Mouse (Mus musculus) hindbrain, embryonic 10.5 days (tissue): ENCODE data around the gene Cdk17. TPM values are rescaled to one million over a fixed set of nuclear protein-coding genes. Genes with fewer than 3 reads are reported as not detected.
A peak's percentile ranks its signal among the peaks of the same experiment; 100 is the strongest.

Source experiments
- DNase-seq: peaks from one replicate; pipeline ENCODE4 v3.0.0-alpha.2; 2017; ENCODE audit warnings: low spot score
- H3K27ac ChIP-seq: fragments of 300-500 bp; sonication (generic); 2 replicates; pipeline ENCODE4 v1.5.1; 2016; ENCODE audit warnings: mild to moderate bottlenecking, moderate library complexity
- H3K27me3 ChIP-seq: fragments of 300-500 bp; sonication (generic); 2 replicates; pipeline ENCODE4 v1.6.1; 2016; ENCODE audit warnings: mild to moderate bottlenecking; ENCODE audit not compliant: poor library complexity, insufficient read depth, severe bottlenecking
- H3K36me3 ChIP-seq: fragments of 300-500 bp; sonication (generic); 2 replicates; pipeline ENCODE4 v1.6.1; 2016; ENCODE audit warnings: mild to moderate bottlenecking, moderate library complexity
- H3K4me1 ChIP-seq: fragments of 300-500 bp; sonication (generic); replicated peaks from 2 replicates; pipeline ENCODE4 v1.6.1; 2016; ENCODE audit warnings: mild to moderate bottlenecking
- H3K4me3 ChIP-seq: fragments of 300-500 bp; sonication (generic); 2 replicates; pipeline ENCODE4 v1.5.1; 2016; ENCODE audit warnings: mild to moderate bottlenecking, moderate library complexity
- H3K9me3 ChIP-seq: fragments of 300-500 bp; sonication (generic); 2 replicates; pipeline ENCODE4 v1.6.1; 2016; ENCODE audit warnings: mild to moderate bottlenecking, moderate library complexity
- WGBS: fragments of 180-500 bp; shearing (Covaris S2); methylation state at CpG from one replicate; pipeline ENCODE4 v1.1.7; 2016; 5-methylcytosine and 5-hydroxymethylcytosine counted together
- polyA plus RNA-seq: library from polyadenylated mRNA; unstranded; fragments of >200 nt; fragmentation: Nextera tagmentation; extraction: Ambion mirVana; gene quantifications from 2 replicates; pipeline ENCODE4 v1.2.1, GENCODE M21; 2016

The Cdk17 gene
- polyA plus RNA-seq, 1 experiment from 2014 or later: 22.6 TPM

DNA sequence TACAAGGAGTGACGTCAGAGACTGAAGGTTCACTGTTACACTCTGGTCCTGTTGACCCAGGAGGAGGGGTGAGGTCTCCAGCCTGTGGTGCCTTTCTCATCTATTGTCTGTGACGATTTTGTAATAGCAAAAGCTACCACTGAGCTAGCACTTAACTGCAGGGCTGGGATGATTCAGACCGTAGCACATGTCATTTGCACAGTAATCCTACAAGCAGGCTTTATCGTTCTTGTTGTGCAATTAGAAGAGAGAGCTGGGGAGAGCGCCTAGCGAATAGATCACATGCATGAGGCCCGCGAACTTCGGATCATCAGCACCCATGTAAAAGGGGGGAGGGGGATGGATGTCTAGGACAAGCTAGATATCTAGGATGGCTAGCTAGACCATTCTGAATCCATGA, 105.2 kb downstream of the Cdk17 start:
- Histone ChIP-seq H3K4me3 (no peak overlapping the region), H3K4me1 (peaks cover 46% of the 10 kb centered on the region), H3K9me3 (no peaks in the 10 kb centered on the region), H3K27me3 (no peaks in the 10 kb centered on the region), H3K27ac (no peak overlapping the region), H3K36me3 (peaks cover 30% of the 10 kb centered on the region)
- 81% methylated on average over 9 of the region's 9 CpGs for WGBS
- no peak for DNase-seq

DNA sequence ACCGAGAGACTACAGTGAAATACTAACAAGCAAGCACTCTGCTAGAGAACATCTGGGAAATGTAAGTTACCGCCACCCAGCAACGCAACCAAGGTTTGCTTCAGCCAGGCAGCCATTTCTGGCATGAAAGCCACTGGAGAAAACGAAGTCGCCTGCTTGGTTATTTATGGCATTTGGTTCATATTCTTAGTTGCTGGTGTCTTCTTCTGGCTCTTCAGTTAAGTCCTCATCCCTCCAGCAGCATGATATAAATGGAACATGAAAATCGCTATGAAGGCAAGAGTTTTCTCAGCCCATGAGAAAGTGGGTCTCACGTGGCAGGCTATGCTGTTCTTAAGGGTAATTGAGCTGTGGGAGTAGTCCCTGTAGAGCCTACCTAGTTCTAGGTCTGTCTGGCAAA, 105.8 kb downstream of the Cdk17 start:
- WGBS: 94% methylated on average over 7 of the region's 7 CpGs
- Histone ChIP-seq H3K36me3 (peaks cover 30% of the 10 kb centered on the region), H3K4me3 (no peak overlapping the region), H3K9me3 (no peaks in the 10 kb centered on the region), H3K4me1 (peaks cover 40% of the 10 kb centered on the region), H3K27me3 (no peaks in the 10 kb centered on the region), H3K27ac (no peak overlapping the region)
- no peak for DNase-seq

DNA sequence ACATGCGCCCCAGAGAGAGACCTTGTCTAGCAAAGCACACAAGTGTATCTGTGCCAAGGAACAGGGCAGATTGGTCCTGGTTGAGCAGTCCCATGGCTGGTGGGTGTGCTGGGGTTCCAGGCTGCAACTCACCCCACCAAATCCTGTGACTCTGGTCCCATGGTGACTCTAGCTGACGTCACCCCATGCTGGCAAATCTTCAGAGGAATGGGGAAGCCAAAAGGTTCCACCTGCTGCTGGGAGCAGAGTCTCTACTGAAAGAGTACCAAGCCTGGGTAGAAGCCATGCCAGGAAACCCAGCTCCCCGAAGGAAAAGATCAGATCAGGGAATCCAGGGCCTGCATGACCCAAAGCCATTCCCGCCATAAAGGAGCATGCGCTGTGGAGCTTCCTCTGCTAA, 106.8 kb downstream of the Cdk17 start:
- H3K36me3 ChIP-seq: peaks cover 30% of the 10 kb centered on the region
- no peaks in the 10 kb centered on the region for H3K9me3 ChIP-seq
- WGBS: 92% methylated on average over 5 of the region's 5 CpGs

DNA sequence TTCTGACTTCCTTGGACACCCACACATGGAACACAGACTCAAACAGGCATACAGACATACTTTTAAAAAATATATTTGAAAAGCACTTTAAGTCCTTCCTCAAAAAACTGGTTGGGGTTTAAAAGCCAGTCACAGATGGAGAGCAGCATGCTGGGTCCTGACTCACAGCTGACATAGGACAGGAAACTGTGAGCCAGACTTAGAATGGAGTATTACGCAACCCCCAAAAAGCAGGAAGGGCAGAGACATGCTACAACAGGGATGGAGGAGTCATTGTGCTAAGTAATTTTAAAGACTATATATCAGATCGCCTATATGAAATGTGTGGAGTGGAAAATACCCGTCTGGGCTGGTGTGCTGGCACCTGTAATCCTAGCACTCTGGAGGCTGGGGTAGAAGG, 107.7 kb downstream of the Cdk17 start:
- Histone ChIP-seq H3K4me1 (peaks cover 22% of the 10 kb centered on the region), H3K36me3 (peaks cover 30% of the 10 kb centered on the region), H3K9me3 (no peaks in the 10 kb centered on the region), H3K27me3 (no peaks in the 10 kb centered on the region), H3K27ac (no peak overlapping the region), H3K4me3 (no peak overlapping the region)
- WGBS: 90% methylated on average over 3 of the region's 3 CpGs
- no peak for DNase-seq

More for the DNA sequence above, 106.8 kb downstream of the Cdk17 start:
- Histone ChIP-seq H3K4me1 (peaks cover 30% of the 10 kb centered on the region), H3K4me3 (no peak overlapping the region), H3K27me3 (no peaks in the 10 kb centered on the region), H3K27ac (no peak overlapping the region)
- DNase-seq: no peak

DNA sequence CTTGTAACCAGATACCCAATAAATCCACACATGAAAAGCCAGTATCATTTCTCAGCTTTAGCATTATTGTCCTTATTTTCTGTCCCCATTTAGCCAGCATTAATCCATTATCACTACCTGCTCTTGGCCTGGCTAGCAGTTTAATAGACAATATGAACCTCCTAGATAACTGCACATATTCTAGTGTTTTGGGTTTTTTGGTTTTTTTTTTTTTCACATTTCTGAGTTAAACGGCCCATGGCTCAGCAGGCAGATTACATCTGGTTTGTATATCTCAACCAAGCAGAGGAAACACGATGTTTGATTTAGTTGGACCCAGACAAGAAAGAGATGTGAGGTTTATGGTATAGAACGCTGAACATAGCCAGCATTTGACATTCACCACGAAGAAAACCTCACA, 109.1 kb downstream of the Cdk17 start:
- 76% methylated on average over 4 of the region's 4 CpGs for WGBS
- no peaks in the 10 kb centered on the region for H3K9me3 ChIP-seq
- no peak overlapping the region for H3K27ac ChIP-seq
- peaks cover 21% of the 10 kb centered on the region for H3K36me3 ChIP-seq
- H3K4me1 ChIP-seq: peaks cover 19% of the 10 kb centered on the region
- no peak overlapping the region for H3K4me3 ChIP-seq
- DNase-seq: no peak
- no peaks in the 10 kb centered on the region for H3K27me3 ChIP-seq

DNA sequence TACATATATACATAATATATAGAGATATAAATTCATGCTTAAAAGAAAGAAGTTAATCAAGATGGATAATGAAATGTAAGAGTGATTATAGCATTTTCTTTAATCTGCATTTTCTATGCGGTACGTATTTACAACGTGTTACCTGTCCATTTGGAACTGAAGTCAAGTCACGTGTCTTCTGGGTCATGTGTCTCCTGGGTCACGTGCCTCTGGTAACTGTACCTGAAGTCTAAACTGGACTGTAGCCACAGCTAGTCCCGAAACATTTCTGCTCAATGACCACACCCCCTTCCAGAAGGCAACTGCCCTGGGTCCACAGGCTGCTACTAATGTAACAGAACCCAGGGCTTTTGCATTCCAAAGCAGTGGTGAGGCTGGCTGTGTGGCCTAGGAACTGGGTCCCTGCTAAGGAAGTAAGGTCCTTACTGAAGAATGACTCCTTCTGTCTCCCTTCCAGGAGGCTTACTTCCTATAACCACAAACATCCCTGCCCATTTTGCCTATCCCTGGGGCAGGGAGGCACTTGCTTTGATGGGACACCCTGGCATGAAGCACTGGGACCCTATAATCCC, 110.3 kb downstream of the Cdk17 start:
- no peaks in the 10 kb centered on the region for H3K27me3 ChIP-seq
- no peaks in the 10 kb centered on the region for H3K9me3 ChIP-seq
- no peak overlapping the region for H3K27ac ChIP-seq
- peaks cover 28% of the 10 kb centered on the region for H3K4me1 ChIP-seq
- H3K36me3 ChIP-seq: peaks cover 10% of the 10 kb centered on the region; the same call in 1 of the 2 replicates
- WGBS: 92% methylated on average over 6 of the region's 6 CpGs
- DNase-seq: no peak
- no peak overlapping the region for H3K4me3 ChIP-seq

DNA sequence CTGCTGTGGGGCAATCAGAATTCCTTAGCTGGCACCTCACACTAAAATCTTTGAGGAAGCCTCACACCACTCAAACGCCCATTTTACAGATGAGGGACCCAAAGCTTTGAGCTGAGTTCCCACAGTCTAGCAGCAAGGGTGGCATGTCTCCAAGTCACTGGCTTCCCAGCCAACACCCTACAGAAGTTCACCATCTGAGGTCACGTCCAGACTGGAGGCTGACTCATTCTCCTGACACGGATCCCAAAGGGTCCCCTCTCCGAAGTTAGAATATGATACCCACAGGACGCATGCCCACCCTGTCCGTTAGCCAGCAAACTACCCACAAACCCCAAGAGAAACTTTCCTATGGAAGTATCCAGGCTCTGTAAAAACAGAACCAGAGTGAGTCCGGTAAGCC, 111.2 kb downstream of the Cdk17 start:
- no peak overlapping the region for H3K4me3 ChIP-seq
- H3K9me3 ChIP-seq: no peaks in the 10 kb centered on the region
- 0 out of 2 replicates have a peak, but pooled peaks cover 4% of the 10 kb centered on the region for H3K36me3 ChIP-seq
- peaks cover 36% of the 10 kb centered on the region for H3K4me1 ChIP-seq
- no peak for DNase-seq
- 91% methylated on average over 7 of the region's 7 CpGs for WGBS
- no peak overlapping the region for H3K27ac ChIP-seq
- H3K27me3 ChIP-seq: no peaks in the 10 kb centered on the region

DNA sequence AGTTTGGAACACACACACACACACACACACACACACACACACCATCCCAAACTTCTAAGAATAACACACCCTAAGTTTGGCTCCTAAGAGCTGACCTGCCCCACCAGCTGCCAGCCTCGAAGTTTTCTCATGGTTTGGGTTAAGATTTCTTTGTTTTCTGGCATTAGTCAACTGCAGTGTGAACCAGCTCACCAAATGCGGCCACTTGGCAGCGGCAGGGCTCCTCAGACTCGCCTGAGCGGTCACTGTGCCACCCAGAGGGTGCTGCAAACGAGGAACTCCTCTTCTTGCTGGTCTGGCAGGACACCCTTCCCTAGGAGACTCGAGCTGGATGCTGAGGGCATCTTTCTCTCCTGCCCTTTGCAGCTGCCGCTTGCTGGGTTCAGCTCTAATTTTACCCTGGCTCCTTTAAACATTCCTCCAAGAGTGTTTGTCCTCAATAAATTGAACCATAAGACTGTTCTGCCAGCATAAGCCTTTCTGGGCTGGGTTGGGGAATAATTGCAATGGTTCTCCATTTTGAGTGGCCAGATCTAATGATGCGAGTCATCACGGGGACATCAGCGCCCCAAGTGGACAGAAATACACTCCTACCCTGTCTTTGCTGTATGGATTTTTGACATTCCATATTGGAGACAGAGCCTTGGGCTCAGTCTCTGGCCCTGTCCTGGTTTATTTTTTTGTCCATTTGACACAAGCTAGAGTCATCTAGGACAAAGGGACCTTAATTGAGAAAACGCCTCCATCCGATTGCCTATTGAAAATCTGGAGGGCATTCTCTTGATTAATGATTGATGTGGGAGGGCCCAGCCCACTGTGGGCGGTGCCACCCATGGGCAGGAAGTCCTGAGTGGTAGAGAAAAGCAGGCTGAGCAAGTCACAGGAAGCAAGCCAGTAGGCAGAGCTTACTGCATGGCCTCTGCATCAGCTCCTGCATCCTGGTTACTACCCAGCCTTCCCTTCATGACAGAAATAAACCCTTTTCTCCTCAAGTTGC, 112.6 kb downstream of the Cdk17 start:
- DNase-seq: no peak
- 78% methylated on average over 14 of the region's 14 CpGs for WGBS
- H3K9me3 ChIP-seq: no peaks in the 10 kb centered on the region
- H3K4me3 ChIP-seq: no peak overlapping the region
- no peaks in the 10 kb centered on the region for H3K27me3 ChIP-seq
- H3K36me3 ChIP-seq: 0 out of 2 replicates have a peak, but pooled peaks cover 2% of the 10 kb centered on the region
- H3K4me1 ChIP-seq: peaks cover 43% of the 10 kb centered on the region
- H3K27ac ChIP-seq: no peak overlapping the region

DNA sequence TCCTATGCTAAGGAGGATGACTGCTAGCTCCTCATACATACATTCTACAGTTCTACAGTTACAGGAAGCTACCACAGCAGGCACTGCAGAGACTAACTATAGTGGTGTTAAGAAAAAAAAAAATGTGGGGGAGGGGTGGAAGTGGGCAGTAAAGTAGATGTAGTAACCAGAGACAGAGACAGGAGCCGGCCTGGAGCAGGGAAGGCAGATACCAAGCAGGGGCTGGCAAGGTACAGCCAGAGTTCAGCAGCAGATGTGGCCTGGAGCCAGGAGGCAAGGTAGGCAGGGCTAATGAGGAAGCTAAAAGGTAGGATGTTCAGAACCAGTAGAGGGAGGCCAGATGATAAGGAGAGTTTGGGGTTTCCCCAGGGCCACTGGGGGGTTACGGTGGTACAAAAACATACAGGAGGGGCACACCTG, 113.6 kb downstream of the Cdk17 start:
- peak overlapping the region; percentile 69; the same call in 1 of the 2 replicates for H3K27ac ChIP-seq
- DNase-seq: no peak
- H3K9me3 ChIP-seq: no peaks in the 10 kb centered on the region
- H3K27me3 ChIP-seq: no peaks in the 10 kb centered on the region
- H3K4me1 ChIP-seq: peaks cover 43% of the 10 kb centered on the region
- no peak overlapping the region for H3K4me3 ChIP-seq
- WGBS: 78% methylated on average over 2 of the region's 2 CpGs
- H3K36me3 ChIP-seq: 0 out of 2 replicates have a peak, but pooled peaks cover 8% of the 10 kb centered on the region

DNA sequence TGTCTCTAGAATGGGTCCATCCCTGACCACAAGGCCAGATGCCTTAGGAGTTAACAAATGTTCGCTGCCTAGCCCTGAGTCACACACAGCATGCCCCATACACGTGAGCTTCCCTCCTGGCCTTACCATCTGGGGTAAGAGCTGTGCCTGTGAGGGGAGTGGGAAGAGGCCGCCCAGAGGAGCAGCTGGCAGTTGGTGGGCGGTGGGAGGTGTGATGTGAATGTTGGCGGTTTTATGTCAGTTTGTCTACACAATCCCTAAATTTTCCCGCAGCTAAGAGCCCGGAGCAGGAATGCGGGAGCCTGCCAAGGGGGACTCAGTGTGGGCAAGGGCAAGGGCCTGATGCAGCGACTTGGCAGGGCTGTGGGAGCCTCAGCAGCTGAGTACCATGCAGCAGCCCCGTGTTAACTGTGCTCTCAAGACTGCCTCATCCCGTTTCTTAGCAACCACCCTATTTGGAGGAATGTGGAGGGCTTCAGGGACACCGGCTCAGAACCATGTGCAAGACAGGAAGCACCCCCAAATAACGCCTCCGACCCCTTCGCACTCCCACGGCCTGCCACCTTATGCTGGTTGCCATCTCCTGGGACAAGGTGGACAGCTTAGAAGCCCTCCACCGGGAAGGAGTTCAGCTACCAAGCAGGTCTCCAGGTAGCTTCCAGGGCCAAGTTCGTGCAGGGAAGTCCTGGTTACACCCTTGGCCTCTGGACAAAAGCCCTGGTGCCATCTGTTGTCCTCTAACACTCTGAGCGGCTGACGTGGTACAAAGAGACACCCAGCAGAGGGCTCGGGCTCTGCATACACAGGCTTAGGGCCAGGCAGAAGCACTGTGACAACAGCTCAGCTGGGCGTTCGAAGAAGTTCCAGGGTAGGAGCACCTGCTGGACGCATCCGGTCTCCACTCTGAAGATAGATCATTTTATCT, 114.8 kb downstream of the Cdk17 start:
- 43% methylated on average over 25 of the region's 25 CpGs for WGBS
- no peak overlapping the region; the same call in 1 of the 2 replicates for H3K4me3 ChIP-seq
- H3K4me1 ChIP-seq: peaks cover 37% of the 10 kb centered on the region
- H3K27ac ChIP-seq: peak overlapping the region; percentile 69
- no peaks in the 10 kb centered on the region for H3K9me3 ChIP-seq
- H3K36me3 ChIP-seq: 0 out of 2 replicates have a peak, but pooled peaks cover 8% of the 10 kb centered on the region
- H3K27me3 ChIP-seq: no peaks in the 10 kb centered on the region
- DNase-seq: peak; percentile 44

DNA sequence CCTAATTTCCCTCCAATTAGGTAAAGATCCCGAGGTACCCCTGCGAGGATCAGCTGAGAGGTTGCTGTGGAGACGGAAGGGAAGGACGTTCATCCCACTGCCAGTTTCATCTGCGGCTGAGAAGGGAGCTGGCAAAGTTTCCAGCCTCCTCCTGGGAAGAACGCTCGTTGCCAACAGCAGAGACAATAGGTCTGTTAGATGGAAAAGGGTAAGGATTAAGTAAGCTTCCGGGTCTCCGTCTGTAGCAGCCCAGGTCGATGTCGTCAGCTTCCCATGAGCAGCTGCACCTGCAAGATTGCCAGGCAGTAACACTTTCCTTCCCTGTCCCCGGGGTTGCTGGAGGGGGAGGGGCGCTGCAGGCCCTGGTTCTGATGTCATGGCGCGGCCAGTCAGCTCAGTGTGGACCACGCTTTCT, 115.7 kb downstream of the Cdk17 start:
- no peaks in the 10 kb centered on the region for H3K27me3 ChIP-seq
- WGBS: 6% methylated on average over 16 of the region's 16 CpGs
- peaks cover 13% of the 10 kb centered on the region; the same call in 1 of the 2 replicates for H3K36me3 ChIP-seq
- peak overlapping the region; percentile 47 for H3K4me3 ChIP-seq
- H3K9me3 ChIP-seq: no peaks in the 10 kb centered on the region
- peak overlapping the region; percentile 77 for H3K27ac ChIP-seq
- peak; percentile 62 for DNase-seq
- H3K4me1 ChIP-seq: peaks cover 43% of the 10 kb centered on the region

DNA sequence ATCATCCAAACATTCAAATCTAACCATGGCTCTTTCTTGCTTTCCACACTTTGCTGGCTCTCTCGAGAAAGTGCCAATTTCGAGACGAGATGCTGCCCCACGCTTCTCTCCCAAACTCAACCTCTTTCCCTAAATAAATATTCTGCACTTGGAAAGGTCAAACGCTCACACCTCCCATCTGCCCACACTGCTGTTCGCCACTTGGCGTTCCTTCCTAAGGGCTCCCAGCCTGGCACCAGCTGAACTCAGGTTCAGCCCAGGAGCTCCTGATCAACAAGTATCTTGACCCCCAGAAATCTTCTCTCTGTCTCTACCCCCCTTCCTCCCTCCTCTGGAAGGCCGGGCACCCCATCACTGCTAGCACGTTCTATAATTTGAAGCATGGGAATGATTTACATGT, 116.2 kb downstream of the Cdk17 start:
- WGBS: 65% methylated on average over 9 of the region's 9 CpGs
- H3K9me3 ChIP-seq: no peaks in the 10 kb centered on the region
- no peak for DNase-seq
- peak overlapping the region; percentile 47 for H3K4me3 ChIP-seq
- peaks cover 15% of the 10 kb centered on the region; the same call in 1 of the 2 replicates for H3K36me3 ChIP-seq
- no peaks in the 10 kb centered on the region for H3K27me3 ChIP-seq
- peak overlapping the region; percentile 77 for H3K27ac ChIP-seq
- H3K4me1 ChIP-seq: peaks cover 43% of the 10 kb centered on the region
